Mouse (Mus musculus): ENCODE measurements around the gene Gins1.

DNA sequence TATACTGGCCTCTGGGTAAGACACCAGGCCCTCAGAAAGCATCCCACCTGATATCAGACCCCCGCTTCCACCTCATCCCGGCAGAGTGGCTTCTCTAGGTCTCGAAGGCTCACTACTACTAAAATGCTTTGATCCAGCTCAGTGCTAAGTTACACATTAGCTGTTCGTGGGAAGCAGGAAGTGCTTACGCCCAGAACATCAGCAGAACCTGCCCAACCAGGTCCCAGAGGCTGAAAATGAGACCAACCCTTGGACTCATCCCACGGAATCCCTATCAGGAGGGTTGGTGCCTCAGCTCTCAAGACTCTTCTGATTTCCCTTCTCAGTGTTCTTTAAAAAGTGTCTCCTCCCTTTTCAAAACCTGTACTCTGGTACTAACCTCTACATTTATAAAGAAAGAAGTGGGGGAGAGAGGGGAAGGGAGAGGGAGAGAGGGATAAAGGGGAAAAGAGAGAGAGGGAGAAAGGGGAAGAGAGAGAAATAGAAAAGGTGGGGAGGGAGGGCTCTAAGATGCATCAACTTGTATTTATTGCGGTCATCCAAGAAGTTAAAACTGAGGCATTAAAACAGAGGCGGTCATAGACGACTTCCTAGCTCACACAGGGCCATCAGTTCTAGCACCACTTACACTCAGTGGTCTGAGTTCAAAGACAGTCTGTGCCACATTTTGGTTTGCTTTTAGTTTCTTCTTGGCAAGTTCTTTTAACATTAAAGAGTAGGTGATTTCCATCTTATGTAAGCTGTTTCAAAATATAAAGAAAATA is 46.3 kb upstream of the Gins1 start:
- TF ChIP-seq USF1 (IDR thresholded peaks at IDR 0.05; ENCODE audit: low read depth): no peak
- no peak for TF ChIP-seq POLR2AphosphoS2 (IDR thresholded peaks at IDR 0.05; ENCODE audit: insufficient read length, low read depth)
- TF ChIP-seq POLR2A (IDR thresholded peaks at IDR 0.05; ENCODE audit: insufficient read length, low read depth): no peak
- TF ChIP-seq TCF3 (IDR thresholded peaks at IDR 0.05; ENCODE audit: insufficient read length, low read depth): no peak
- TF ChIP-seq MYOD1 (IDR thresholded peaks at IDR 0.05; ENCODE audit: control insufficient read depth in 1 of 3, insufficient read length in 2 of 3, low read depth in 2 of 3): no peak
- no peak for TF ChIP-seq TCF12 (IDR thresholded peaks at IDR 0.05; ENCODE audit: insufficient read depth, poor library complexity, severe bottlenecking)
- no peak for TF ChIP-seq E2F4 (IDR thresholded peaks at IDR 0.05; ENCODE audit: insufficient read depth)
- TF ChIP-seq MAX (IDR thresholded peaks at IDR 0.05; ENCODE audit: low read depth): no peak
- TF ChIP-seq CEBPB (IDR thresholded peaks at IDR 0.05; ENCODE audit: insufficient read depth, poor library complexity, severe bottlenecking): no peak
- no peak for TF ChIP-seq SRF (IDR thresholded peaks at IDR 0.05; ENCODE audit: control insufficient read depth, insufficient read length, low read depth)
- TF ChIP-seq MYOG (IDR thresholded peaks at IDR 0.05; ENCODE audit: control insufficient read depth in 1 of 3, insufficient read depth in 1 of 3, insufficient read length in 2 of 3, low read depth in 2 of 3): no peak

All from myocyte (in vitro differentiated cells).